Mouse (Mus musculus) thymus, adult 2 months (tissue): ENCODE results near the gene Wdr12. TPM values are rescaled to one million over a fixed set of nuclear protein-coding genes. Genes with fewer than 3 reads are reported as not detected.
A peak's percentile ranks its signal among the peaks of the same experiment; 100 is the strongest.

ENCODE experiments used
- DNase-seq: peaks from one replicate; pipeline ENCODE4 v3.0.0; 2021
- H3K27ac ChIP-seq: fragments of 200-500 bp; 2 replicates; pipeline ENCODE4 v1.5.1; 2012; ENCODE audit warnings: low read length, control low read depth; ENCODE audit not compliant: control insufficient read depth, insufficient read depth
- H3K27me3 ChIP-seq: fragments of 200-500 bp; 2 replicates; pipeline ENCODE4 v1.6.1; 2012; ENCODE audit warnings: mild to moderate bottlenecking, low read length, moderate library complexity, mixed read lengths; ENCODE audit not compliant: control insufficient read depth, insufficient read depth
- H3K36me3 ChIP-seq: fragments of 200-500 bp; 2 replicates; pipeline ENCODE4 v1.6.1; 2012; ENCODE audit warnings: mild to moderate bottlenecking, low read length, moderate library complexity; ENCODE audit not compliant: control insufficient read depth, insufficient read depth
- H3K4me1 ChIP-seq: fragments of 200-500 bp; replicated peaks from 2 replicates; pipeline ENCODE4 v1.6.1; 2012; ENCODE audit warnings: low read length; ENCODE audit not compliant: control insufficient read depth, insufficient read depth
- H3K4me3 ChIP-seq: fragments of 200-500 bp; 2 replicates; pipeline ENCODE4 v1.5.1; 2012; ENCODE audit warnings: mild to moderate bottlenecking, low read length, control low read depth, moderate library complexity; ENCODE audit not compliant: control insufficient read depth, insufficient read depth
- CTCF ChIP-seq: fragments of 200-500 bp; IDR thresholded peaks from 2 replicates; pipeline ENCODE4 v1.5.1; 2012; ENCODE audit warnings: mild to moderate bottlenecking, control low read depth, low read length, moderate library complexity, borderline replicate concordance; ENCODE audit not compliant: control insufficient read depth, poor library complexity, insufficient read depth; ENCODE audit errors: extremely low read depth
- POLR2A ChIP-seq: fragments of 200-500 bp; IDR thresholded peaks from 2 replicates; pipeline ENCODE4 v1.6.1; 2012; ENCODE audit warnings: mild to moderate bottlenecking, low read length, control low read depth, moderate library complexity; ENCODE audit not compliant: control insufficient read depth, poor library complexity, insufficient read depth; ENCODE audit errors: extremely low read depth
- WGBS: fragments of 180-500 bp; shearing (Covaris S2); methylation state at CpG from one replicate; pipeline ENCODE4 v1.1.7; 2018; 5-methylcytosine and 5-hydroxymethylcytosine counted together
- polyA plus RNA-seq: library from polyadenylated mRNA; depleted of rRNA; stranded (reverse); fragments of >200 nt; gene quantifications from 2 replicates; pipeline ENCODE4 v1.2.3, GENCODE M21; 2012; rRNA removed

Gene Wdr12
- polyA plus RNA-seq, 1 experiment, result 21.9 TPM

DNA sequence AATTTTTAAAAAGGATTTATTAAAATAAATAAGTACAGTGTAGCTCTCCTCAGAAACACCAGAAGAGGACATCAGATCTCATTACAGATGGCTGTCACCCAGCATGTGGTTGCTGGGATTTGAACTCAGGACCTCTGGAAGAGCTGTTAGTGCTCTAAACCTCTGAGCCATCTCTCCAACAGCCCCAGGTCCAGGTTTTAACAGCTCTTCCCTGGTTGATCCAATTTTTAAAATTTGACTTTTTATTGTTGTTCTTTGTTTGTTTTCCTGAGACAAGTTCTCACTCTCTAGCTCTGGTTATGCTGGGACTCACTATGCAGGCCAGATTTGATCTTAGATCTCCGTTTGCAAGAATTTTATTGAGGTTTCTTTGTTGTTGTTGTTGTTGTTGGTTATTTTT is 53.9 kb downstream of the Wdr12 start:
- 87% methylated on average over 1 of the region's 1 CpGs for WGBS

DNA sequence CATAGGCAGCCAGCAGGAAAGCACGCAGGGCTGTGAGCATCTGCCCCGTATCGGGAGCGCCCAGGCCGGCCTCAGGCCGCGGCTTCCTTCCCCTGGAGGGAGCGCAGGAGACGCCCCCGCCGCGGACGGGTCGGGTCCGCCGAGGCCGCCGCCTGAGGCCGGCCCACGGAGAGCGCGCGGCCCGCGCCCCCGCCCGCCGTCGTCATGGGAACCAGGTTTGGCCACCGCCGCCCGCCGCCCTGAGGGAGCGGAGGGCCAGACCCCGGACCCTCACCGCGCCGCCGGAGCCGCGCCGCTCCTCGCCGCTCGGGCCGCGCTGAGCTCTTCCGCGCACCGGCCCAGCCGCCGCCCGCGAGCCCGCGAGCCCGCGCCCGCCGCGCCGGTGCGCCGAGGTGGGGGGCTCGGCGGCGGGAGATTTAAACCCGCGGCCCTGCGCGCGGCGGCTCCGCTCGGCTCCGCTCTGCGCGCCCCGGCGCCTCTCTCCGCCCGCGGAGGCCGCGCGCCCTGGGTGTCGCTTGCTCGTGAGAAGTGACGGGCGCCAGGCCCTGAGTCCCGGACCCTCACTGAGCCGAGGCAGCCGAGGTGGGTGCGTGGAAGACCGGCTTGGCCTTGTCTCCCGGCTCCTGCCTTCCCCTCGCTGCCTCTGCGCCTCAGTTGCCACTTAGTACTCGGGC is 55.5 kb downstream of the Wdr12 start, which contains the start of gene Ica1l:
Gene Ica1l, minus strand, starts transcription at position 389 of the 674 bp plus-strand sequence.
- peaks cover 6% of the 10 kb centered on the region; the same call in 1 of the 2 replicates for H3K4me1 ChIP-seq
- DNase-seq, result peak; percentile 59
- H3K27ac ChIP-seq, result no peak within 1 kb of the TSS
- no peaks in the 10 kb centered on the region for H3K36me3 ChIP-seq
- WGBS, result 3% methylated on average over 95 of the region's 99 CpGs
- peak within 1 kb of the TSS; percentile 63 for H3K4me3 ChIP-seq
- peaks cover 12% of the 10 kb centered on the region; the same call in 1 of the 2 replicates for H3K27me3 ChIP-seq
- TF ChIP-seq POLR2A, result no peak
- TF ChIP-seq CTCF, result no peak

More for the DNA sequence above, 53.9 kb downstream of the Wdr12 start:
- H3K27ac ChIP-seq, result no peak overlapping the region
- no peaks in the 10 kb centered on the region for H3K36me3 ChIP-seq
- TF ChIP-seq CTCF, result no peak
- no peak for TF ChIP-seq POLR2A
- no peak overlapping the region for H3K4me3 ChIP-seq
- DNase-seq, result no peak
- peaks cover 6% of the 10 kb centered on the region; the same call in 1 of the 2 replicates for H3K4me1 ChIP-seq
- H3K27me3 ChIP-seq, result peaks cover 12% of the 10 kb centered on the region; the same call in 1 of the 2 replicates

DNA sequence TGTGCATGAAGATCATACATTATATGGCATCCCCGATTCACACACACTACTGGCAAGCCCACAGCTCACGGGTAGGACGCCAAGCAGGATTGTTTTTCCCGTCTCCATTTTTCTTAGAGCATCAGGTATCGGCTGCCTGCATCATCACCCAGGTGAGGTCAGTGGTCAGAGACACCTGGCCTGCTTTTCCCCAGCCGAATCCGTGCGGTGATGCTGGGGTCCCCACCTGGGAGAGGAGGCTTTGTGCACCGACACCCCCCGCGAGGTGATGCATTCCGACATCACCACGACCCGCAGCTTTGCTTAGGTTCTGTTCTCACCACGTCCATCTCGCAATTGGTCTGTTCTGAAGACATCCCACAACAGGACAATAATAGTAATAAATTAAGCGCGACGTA is 56.0 kb downstream of the Wdr12 start:
- 8% methylated on average over 19 of the region's 19 CpGs for WGBS
- DNase-seq, result peak; percentile 37
- Histone ChIP-seq H3K36me3 (no peaks in the 10 kb centered on the region), H3K27me3 (peaks cover 12% of the 10 kb centered on the region; the same call in 1 of the 2 replicates), H3K27ac (no peak overlapping the region), H3K4me3 (peak overlapping the region; percentile 34), H3K4me1 (peaks cover 6% of the 10 kb centered on the region; the same call in 1 of the 2 replicates)
- TF ChIP-seq POLR2A (no peak), CTCF (no peak)

DNA sequence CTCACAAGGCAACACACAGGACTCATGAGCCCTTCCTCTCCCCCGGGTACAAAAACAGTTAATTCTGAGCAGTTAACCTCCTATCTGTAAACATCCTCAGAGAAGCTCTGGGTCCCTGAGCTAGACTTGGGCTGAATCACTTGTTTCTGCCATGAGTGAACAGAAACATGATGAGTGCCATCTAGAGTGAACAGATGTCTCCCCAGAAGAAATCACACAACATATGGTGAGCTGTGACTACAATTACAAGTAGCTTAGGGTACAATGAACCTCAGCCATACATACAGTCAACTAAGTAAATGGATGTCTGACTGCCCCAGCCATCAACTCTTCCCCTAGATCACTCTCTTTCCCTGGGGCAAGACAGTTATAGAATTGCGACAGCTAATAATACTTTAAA is 63.4 kb downstream of the Wdr12 start:
- H3K4me1 ChIP-seq, result no peaks in the 10 kb centered on the region
- H3K27ac ChIP-seq, result no peak overlapping the region
- no peaks in the 10 kb centered on the region for H3K36me3 ChIP-seq
- WGBS, result 94% methylated on average over 2 of the region's 2 CpGs
- TF ChIP-seq POLR2A, result no peak
- no peak for TF ChIP-seq CTCF
- H3K27me3 ChIP-seq, result no peaks in the 10 kb centered on the region
- no peak overlapping the region for H3K4me3 ChIP-seq
- no peak for DNase-seq

Other genes with a start within 250 kb of the Wdr12 start
- 9.7 and 13.2 TPM in 2 replicates for gene Fam117b, start 185.6 kb downstream of the Wdr12 start, polyA plus RNA-seq
- gene Ica1l, start 55.5 kb downstream of the Wdr12 start, polyA plus RNA-seq, result 0.44 and 0.73 TPM in 2 replicates
- 4.7 and 4.8 TPM in 2 replicates for gene Carf, start 398 bp downstream of the Wdr12 start, polyA plus RNA-seq
- gene Nbeal1, start 82.0 kb upstream of the Wdr12 start, polyA plus RNA-seq, result 1.3 and 1.7 TPM in 2 replicates
- gene Cyp20a1, start 244.7 kb upstream of the Wdr12 start, polyA plus RNA-seq, result 2.3 and 2.4 TPM in 2 replicates